Mouse (Mus musculus) gonadal fat pad, adult 2 months (tissue): Measurements from ENCODE around the gene Gm14862. TPM values are rescaled to one million over a fixed set of nuclear protein-coding genes. Genes with fewer than 3 reads are reported as not detected.
A peak's percentile ranks its signal among the peaks of the same experiment; 100 is the strongest.

ENCODE experiments used
- DNase-seq: peaks from one replicate; pipeline ENCODE4 v3.0.0-alpha.2; 2012; ENCODE audit warnings: low read depth
- polyA plus RNA-seq: library from polyadenylated mRNA; depleted of rRNA; stranded (reverse); fragments of >200 nt; gene quantifications from 2 replicates; pipeline ENCODE4 v1.2.3, GENCODE M21; 2012; rRNA removed

Gene Gm14862
- polyA plus RNA-seq, 1 experiment = not detected

DNA sequence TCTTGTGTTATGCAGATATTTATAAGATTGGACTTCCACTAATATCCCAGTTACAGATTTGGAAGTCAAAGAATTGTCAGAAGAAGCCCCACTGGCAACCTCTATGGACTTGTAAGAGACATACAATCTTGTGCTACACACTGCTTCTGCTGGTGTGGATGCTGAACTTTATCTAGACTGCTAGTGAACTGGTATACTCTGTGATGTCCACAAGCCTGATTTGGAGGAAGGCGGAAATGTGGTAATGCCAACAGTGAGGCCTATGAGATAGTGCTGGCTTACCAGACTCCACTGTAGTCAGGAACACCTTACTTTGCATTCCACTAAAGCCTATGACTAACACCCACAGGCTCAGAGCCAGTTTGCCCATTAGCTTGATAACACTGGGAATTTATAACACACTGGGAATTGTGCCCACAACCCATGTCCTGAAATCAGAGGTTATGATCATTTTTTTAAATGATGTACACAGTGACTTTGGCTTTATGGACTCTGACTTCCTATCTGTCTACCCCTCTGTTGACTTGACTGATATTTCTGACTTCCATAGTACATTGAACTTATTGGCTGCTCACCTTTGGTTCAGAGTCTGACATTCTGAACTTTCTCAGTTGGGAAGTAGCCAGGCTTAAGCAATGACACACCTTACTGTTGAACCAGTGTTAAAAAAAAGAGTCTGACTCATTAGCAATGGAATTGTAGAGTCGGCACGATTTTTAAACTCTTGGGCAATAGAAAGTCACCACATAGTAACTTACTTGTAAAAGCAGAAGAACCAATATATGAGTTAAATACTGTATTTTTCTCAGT lies 34.1 kb downstream of the Gm14862 start:
- peak; percentile 33 for DNase-seq

DNA sequence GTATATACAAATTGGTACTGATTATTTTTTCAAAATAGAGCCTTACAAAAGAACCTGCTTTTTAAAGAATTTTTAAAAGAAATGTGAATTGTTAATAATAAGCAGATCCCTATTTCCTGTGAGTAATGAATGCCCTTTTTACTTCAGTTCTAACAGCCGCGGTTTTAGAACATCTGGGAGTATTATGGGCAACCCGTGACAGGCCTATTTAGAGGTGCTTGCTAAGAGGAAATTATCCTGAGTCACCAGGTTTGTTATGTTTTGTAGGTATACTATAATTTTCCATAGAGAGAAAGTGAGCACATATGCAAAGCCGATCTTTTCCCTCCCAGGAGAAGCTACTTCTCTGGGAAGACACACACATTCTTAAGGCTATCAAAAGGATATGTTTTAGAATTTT lies 35.0 kb downstream of the Gm14862 start:
- DNase-seq = no peak

GRCm38 (mm10) chrX:9221206-9221605 lies 35.5 kb downstream of the Gm14862 start:
- no peak for DNase-seq

GRCm38 (mm10) chrX:9219570-9219969 lies 37.1 kb downstream of the Gm14862 start:
- no peak for DNase-seq

DNA sequence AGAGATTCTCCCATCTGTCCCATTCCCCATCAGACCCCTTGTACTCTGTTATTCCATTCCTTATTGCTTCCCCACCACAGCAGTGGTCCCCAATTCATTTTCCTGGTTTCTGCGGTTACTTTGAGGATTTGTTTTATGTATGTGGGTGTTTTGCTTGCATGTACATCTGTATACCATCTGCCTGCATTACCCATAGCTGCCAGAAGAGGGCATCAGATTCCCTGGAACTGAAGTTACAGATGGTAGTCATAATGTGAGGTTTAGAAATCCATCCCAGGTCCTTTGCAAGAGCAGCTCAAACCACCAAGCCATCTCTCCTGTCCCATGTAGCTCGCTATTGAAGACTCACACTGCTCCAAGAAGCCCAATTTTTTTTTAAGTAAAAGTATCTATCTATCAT lies 40.5 kb downstream of the Gm14862 start:
- no peak for DNase-seq

DNA sequence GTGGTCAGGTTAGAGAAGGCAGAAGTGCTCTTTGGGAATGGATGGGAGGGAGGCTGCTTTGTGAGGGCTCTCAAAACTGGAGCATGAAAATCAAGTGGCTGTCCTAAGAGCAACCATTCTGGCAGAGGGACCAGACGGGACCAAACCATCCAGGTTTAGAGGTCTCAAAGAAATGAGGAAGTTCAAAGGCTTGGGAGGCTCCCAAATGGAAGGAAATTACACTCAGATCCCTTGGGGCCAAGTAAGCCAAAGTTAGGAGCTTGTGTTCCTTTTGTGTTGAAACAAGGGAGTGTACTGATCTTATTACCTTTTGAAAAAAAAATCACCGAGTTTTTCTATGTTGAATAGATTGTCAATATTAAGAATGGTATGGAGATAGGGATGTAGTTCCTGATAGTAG lies 51.6 kb downstream of the Gm14862 start:
- DNase-seq = no peak

GRCm38 (mm10) chrX:9202781-9203405 lies 53.8 kb downstream of the Gm14862 start:
- no peak for DNase-seq

GRCm38 (mm10) chrX:9201954-9202353 lies 54.7 kb downstream of the Gm14862 start:
- DNase-seq = no peak

Other genes starting within 250 kb of the Gm14862 start
- not detected in 2 replicates for gene Fthl17e, start 223.4 kb downstream of the Gm14862 start, polyA plus RNA-seq
- not detected in 2 replicates for gene Fthl17f, start 193.9 kb downstream of the Gm14862 start, polyA plus RNA-seq
- gene 4930402K13Rik, start 152.3 kb downstream of the Gm14862 start, polyA plus RNA-seq = not detected in 2 replicates
- gene Lancl3, start 57.0 kb downstream of the Gm14862 start, polyA plus RNA-seq = 0.74 and 0.96 TPM in 2 replicates
- 4.7 and 6.2 TPM in 2 replicates for gene Xk, start 15.9 kb upstream of the Gm14862 start, polyA plus RNA-seq
- 0.65 and 1.0 TPM in 2 replicates for gene H2al1m, start 26.9 kb upstream of the Gm14862 start, polyA plus RNA-seq
- gene H2al1k, start 93.7 kb upstream of the Gm14862 start, polyA plus RNA-seq = 0.36 TPM in 1 of 2 replicates, not detected in the other
- gene Cybb, start 230.9 kb upstream of the Gm14862 start, polyA plus RNA-seq = 2.7 and 3.5 TPM in 2 replicates